Mouse (Mus musculus): ENCODE results near the gene Mrc2. TPM values are rescaled to one million over a fixed set of nuclear protein-coding genes. Genes with fewer than 3 reads are reported as not detected.

Gene Mrc2
- polyA plus RNA-seq (2014; fragmentation: Nextera tagmentation; extraction: Ambion mirVana), result 6.7 and 7.0 TPM in 2 replicates

- under 1% methylated on average over 63 of the region's 75 CpGs for WGBS
- Histone ChIP-seq H3K36me3 (ENCODE audit: control insufficient read depth, insufficient read depth, low read length) (no peaks in the 10 kb centered on the region), H3K9me3 (ENCODE audit: control insufficient read depth, low read length) (no peaks in the 10 kb centered on the region), H3K27ac (ENCODE audit: low read depth, low read length) (peak within 1 kb of the TSS; percentile 81), H3K4me2 (peak within 1 kb of the TSS; percentile 76), H3K4me3 (ENCODE audit: low read depth, low read length) (peak within 1 kb of the TSS; percentile 54), H3K4me1 (ENCODE audit: control insufficient read depth, insufficient read depth, low read length) (peaks cover 22% of the 10 kb centered on the region), H3K9ac (ENCODE audit: low read length) (peak within 1 kb of the TSS; percentile 77), H3K27me3 (ENCODE audit: control insufficient read depth, insufficient read depth, low read length) (no peaks in the 10 kb centered on the region)
- peak; percentile 84 for ATAC-seq (ENCODE audit: low FRiP score)
- peak; percentile 97 for DNase-seq (ENCODE audit: low spot score, missing footprints)
Measured at GRCm38 (mm10) chr11:105292124-105293071, at the start of gene Mrc2. Gene Mrc2, plus strand, starts transcription at chr11:105292643.

GRCm38 (mm10) chr11:105246369-105246768 lies 46.1 kb upstream of the Mrc2 start:
- peaks cover 5% of the 10 kb centered on the region for H3K36me3 ChIP-seq (ENCODE audit: control insufficient read depth, insufficient read depth, low read length)
- no peaks in the 10 kb centered on the region for H3K27me3 ChIP-seq (ENCODE audit: control insufficient read depth, insufficient read depth, low read length)
- no peak for ATAC-seq (ENCODE audit: low FRiP score)

GRCm38 (mm10) chr11:105246785-105247184 lies 45.7 kb upstream of the Mrc2 start:
- Histone ChIP-seq H3K4me1 (ENCODE audit: control insufficient read depth, insufficient read depth, low read length) (no peaks in the 10 kb centered on the region), H3K4me2 (no peak overlapping the region), H3K27ac (ENCODE audit: low read depth, low read length) (no peak overlapping the region), H3K36me3 (ENCODE audit: control insufficient read depth, insufficient read depth, low read length) (peaks cover 5% of the 10 kb centered on the region), H3K27me3 (ENCODE audit: control insufficient read depth, insufficient read depth, low read length) (no peaks in the 10 kb centered on the region), H3K9me3 (ENCODE audit: control insufficient read depth, low read length) (no peaks in the 10 kb centered on the region), H3K4me3 (ENCODE audit: low read depth, low read length) (no peak overlapping the region), H3K9ac (ENCODE audit: low read length) (no peak overlapping the region)
- 95% methylated on average over 6 of the region's 6 CpGs for WGBS
- DNase-seq (ENCODE audit: low spot score, missing footprints) (peak; percentile 56), ATAC-seq (ENCODE audit: low FRiP score) (no peak)

More at GRCm38 (mm10) chr11:105246369-105246768, 46.1 kb upstream of the Mrc2 start:
- H3K9ac ChIP-seq (ENCODE audit: low read length), result no peak overlapping the region
- 97% methylated on average over 1 of the region's 1 CpGs for WGBS
- H3K4me3 ChIP-seq (ENCODE audit: low read depth, low read length), result no peak overlapping the region
- no peak overlapping the region for H3K4me2 ChIP-seq
- no peaks in the 10 kb centered on the region for H3K9me3 ChIP-seq (ENCODE audit: control insufficient read depth, low read length)
- no peak overlapping the region for H3K27ac ChIP-seq (ENCODE audit: low read depth, low read length)
- no peak for DNase-seq (ENCODE audit: low spot score, missing footprints)
- no peaks in the 10 kb centered on the region for H3K4me1 ChIP-seq (ENCODE audit: control insufficient read depth, insufficient read depth, low read length)

GRCm38 (mm10) chr11:105247321-105247720 lies 45.1 kb upstream of the Mrc2 start:
- no peak overlapping the region for H3K4me2 ChIP-seq
- no peaks in the 10 kb centered on the region for H3K27me3 ChIP-seq (ENCODE audit: control insufficient read depth, insufficient read depth, low read length)
- no peaks in the 10 kb centered on the region for H3K9me3 ChIP-seq (ENCODE audit: control insufficient read depth, low read length)
- no peak overlapping the region for H3K27ac ChIP-seq (ENCODE audit: low read depth, low read length)
- WGBS, result 98% methylated on average over 5 of the region's 5 CpGs
- no peaks in the 10 kb centered on the region for H3K4me1 ChIP-seq (ENCODE audit: control insufficient read depth, insufficient read depth, low read length)
- no peak overlapping the region for H3K9ac ChIP-seq (ENCODE audit: low read length)
- DNase-seq (ENCODE audit: low spot score, missing footprints) (peak; percentile 8), ATAC-seq (ENCODE audit: low FRiP score) (no peak)
- peaks cover 3% of the 10 kb centered on the region; the same call in 1 of the 2 replicates for H3K36me3 ChIP-seq (ENCODE audit: control insufficient read depth, insufficient read depth, low read length)
- no peak overlapping the region for H3K4me3 ChIP-seq (ENCODE audit: low read depth, low read length)

GRCm38 (mm10) chr11:105259733-105260132 lies 32.7 kb upstream of the Mrc2 start:
- Histone ChIP-seq H3K27me3 (ENCODE audit: control insufficient read depth, insufficient read depth, low read length) (no peaks in the 10 kb centered on the region), H3K4me2 (no peak overlapping the region), H3K9me3 (ENCODE audit: control insufficient read depth, low read length) (no peaks in the 10 kb centered on the region), H3K27ac (ENCODE audit: low read depth, low read length) (no peak overlapping the region), H3K4me3 (ENCODE audit: low read depth, low read length) (no peak overlapping the region), H3K9ac (ENCODE audit: low read length) (no peak overlapping the region), H3K36me3 (ENCODE audit: control insufficient read depth, insufficient read depth, low read length) (peaks cover 7% of the 10 kb centered on the region), H3K4me1 (ENCODE audit: control insufficient read depth, insufficient read depth, low read length) (no peaks in the 10 kb centered on the region)
- 70% methylated on average over 3 of the region's 3 CpGs for WGBS
- no peak for DNase-seq (ENCODE audit: low spot score, missing footprints)
- no peak for ATAC-seq (ENCODE audit: low FRiP score)

- 63% methylated on average over 5 of the region's 5 CpGs for WGBS
- H3K4me1 ChIP-seq (ENCODE audit: control insufficient read depth, insufficient read depth, low read length), result no peaks in the 10 kb centered on the region
- no peaks in the 10 kb centered on the region for H3K9me3 ChIP-seq (ENCODE audit: control insufficient read depth, low read length)
- DNase-seq (ENCODE audit: low spot score, missing footprints), result no peak
- H3K36me3 ChIP-seq (ENCODE audit: control insufficient read depth, insufficient read depth, low read length), result peaks cover 6% of the 10 kb centered on the region
- H3K4me3 ChIP-seq (ENCODE audit: low read depth, low read length), result no peak overlapping the region
- no peak overlapping the region for H3K4me2 ChIP-seq
- no peak overlapping the region for H3K9ac ChIP-seq (ENCODE audit: low read length)
- ATAC-seq (ENCODE audit: low FRiP score), result no peak
- no peak overlapping the region; the same call in 1 of the 2 replicates for H3K27ac ChIP-seq (ENCODE audit: low read depth, low read length)
- H3K27me3 ChIP-seq (ENCODE audit: control insufficient read depth, insufficient read depth, low read length), result no peaks in the 10 kb centered on the region
Measured at GRCm38 (mm10) chr11:105261116-105261515, 31.3 kb upstream of the Mrc2 start.

GRCm38 (mm10) chr11:105261601-105262351 lies 30.7 kb upstream of the Mrc2 start:
- Histone ChIP-seq H3K9me3 (ENCODE audit: control insufficient read depth, low read length) (no peaks in the 10 kb centered on the region), H3K27me3 (ENCODE audit: control insufficient read depth, insufficient read depth, low read length) (no peaks in the 10 kb centered on the region), H3K4me1 (ENCODE audit: control insufficient read depth, insufficient read depth, low read length) (no peaks in the 10 kb centered on the region), H3K36me3 (ENCODE audit: control insufficient read depth, insufficient read depth, low read length) (peaks cover 6% of the 10 kb centered on the region), H3K9ac (ENCODE audit: low read length) (no peak overlapping the region), H3K27ac (ENCODE audit: low read depth, low read length) (no peak overlapping the region), H3K4me3 (ENCODE audit: low read depth, low read length) (no peak overlapping the region), H3K4me2 (no peak overlapping the region)
- 90% methylated on average over 4 of the region's 4 CpGs for WGBS
- ATAC-seq (ENCODE audit: low FRiP score), result no peak
- no peak for DNase-seq (ENCODE audit: low spot score, missing footprints)

GRCm38 (mm10) chr11:105264506-105264905 lies 27.9 kb upstream of the Mrc2 start:
- Histone ChIP-seq H3K36me3 (ENCODE audit: control insufficient read depth, insufficient read depth, low read length) (peaks cover 2% of the 10 kb centered on the region; the same call in 1 of the 2 replicates), H3K4me1 (ENCODE audit: control insufficient read depth, insufficient read depth, low read length) (no peaks in the 10 kb centered on the region), H3K9me3 (ENCODE audit: control insufficient read depth, low read length) (no peaks in the 10 kb centered on the region), H3K9ac (ENCODE audit: low read length) (no peak overlapping the region), H3K27ac (ENCODE audit: low read depth, low read length) (no peak overlapping the region), H3K4me2 (no peak overlapping the region), H3K27me3 (ENCODE audit: control insufficient read depth, insufficient read depth, low read length) (no peaks in the 10 kb centered on the region), H3K4me3 (ENCODE audit: low read depth, low read length) (no peak overlapping the region)
- ATAC-seq (ENCODE audit: low FRiP score), result no peak
- DNase-seq (ENCODE audit: low spot score, missing footprints), result no peak

- no peak overlapping the region for H3K4me2 ChIP-seq
- H3K9ac ChIP-seq (ENCODE audit: low read length), result no peak overlapping the region
- no peaks in the 10 kb centered on the region for H3K9me3 ChIP-seq (ENCODE audit: control insufficient read depth, low read length)
- H3K36me3 ChIP-seq (ENCODE audit: control insufficient read depth, insufficient read depth, low read length), result peaks cover 2% of the 10 kb centered on the region; the same call in 1 of the 2 replicates
- H3K4me3 ChIP-seq (ENCODE audit: low read depth, low read length), result no peak overlapping the region
- H3K27me3 ChIP-seq (ENCODE audit: control insufficient read depth, insufficient read depth, low read length), result no peaks in the 10 kb centered on the region
- H3K27ac ChIP-seq (ENCODE audit: low read depth, low read length), result no peak overlapping the region
- H3K4me1 ChIP-seq (ENCODE audit: control insufficient read depth, insufficient read depth, low read length), result no peaks in the 10 kb centered on the region
- WGBS, result 93% methylated on average over 3 of the region's 3 CpGs
- DNase-seq (ENCODE audit: low spot score, missing footprints) (peak; percentile 75), ATAC-seq (ENCODE audit: low FRiP score) (no peak)
Measured at GRCm38 (mm10) chr11:105264988-105265387, 27.5 kb upstream of the Mrc2 start.

All from midbrain, embryonic 11.5 days (tissue).